Mouse (Mus musculus) urinary bladder, adult 18-20 months (tissue): ENCODE measurements around the gene Ccser2.

ENCODE experiments used
- DNase-seq, 2 experiments: peaks; one replicate each; pipeline ENCODE4 v3.0.0; 2022; ENCODE audit warnings: low spot score in 2 of 2, mixed read lengths in 2 of 2

Gene Ccser2

GRCm38 (mm10) chr14:36937941-36938340 is 30.6 kb downstream of the Ccser2 start:
- no peak for DNase-seq

GRCm38 (mm10) chr14:36937080-36937878 is 31.3 kb downstream of the Ccser2 start:
- no peak for DNase-seq

GRCm38 (mm10) chr14:36932638-36933382 is 35.8 kb downstream of the Ccser2 start:
- peak in 1 of 2 experiments; percentile 25 for DNase-seq

GRCm38 (mm10) chr14:36932038-36932437 is 36.5 kb downstream of the Ccser2 start:
- no peak for DNase-seq

- no peak for DNase-seq
Measured at GRCm38 (mm10) chr14:36923383-36923782, 45.2 kb downstream of the Ccser2 start.

GRCm38 (mm10) chr14:36921346-36922049 is 47.1 kb downstream of the Ccser2 start:
- DNase-seq = no peak

GRCm38 (mm10) chr14:36919886-36920285 is 48.7 kb downstream of the Ccser2 start:
- DNase-seq = no peak

- DNase-seq = peak; percentile 40 to 76
Measured at GRCm38 (mm10) chr14:36919146-36919545, 49.4 kb downstream of the Ccser2 start.

GRCm38 (mm10) chr14:36915203-36915602 is 53.4 kb downstream of the Ccser2 start:
- DNase-seq = no peak

GRCm38 (mm10) chr14:36914473-36915005 is 54.0 kb downstream of the Ccser2 start:
- DNase-seq = no peak

- no peak for DNase-seq
Measured at GRCm38 (mm10) chr14:36911738-36912137, 56.8 kb downstream of the Ccser2 start.

GRCm38 (mm10) chr14:36905809-36906522 is 62.6 kb downstream of the Ccser2 start:
- DNase-seq = no peak

- DNase-seq = no peak
Measured at GRCm38 (mm10) chr14:36904206-36904605, 64.4 kb downstream of the Ccser2 start.

- no peak for DNase-seq
Measured at GRCm38 (mm10) chr14:36900883-36901282, 67.7 kb downstream of the Ccser2 start.

- no peak for DNase-seq
Measured at GRCm38 (mm10) chr14:36894701-36895100, 73.9 kb downstream of the Ccser2 start.

- DNase-seq = no peak
Measured at GRCm38 (mm10) chr14:36892762-36893358, 75.7 kb downstream of the Ccser2 start.

- DNase-seq = no peak
Measured at GRCm38 (mm10) chr14:36890130-36890529, 78.4 kb downstream of the Ccser2 start.

- DNase-seq = no peak
Measured at GRCm38 (mm10) chr14:36885680-36886079, 82.9 kb downstream of the Ccser2 start.

- DNase-seq = no peak
Measured at GRCm38 (mm10) chr14:36885117-36885516, 83.5 kb downstream of the Ccser2 start.

GRCm38 (mm10) chr14:36883576-36883975 is 85.0 kb downstream of the Ccser2 start:
- DNase-seq = no peak

GRCm38 (mm10) chr14:36870257-36870656 is 98.3 kb downstream of the Ccser2 start:
- no peak for DNase-seq
